Mouse (Mus musculus) testis, adult 2 months (tissue): ENCODE measurements around the gene Mdh1b. TPM values are rescaled to one million over a fixed set of nuclear protein-coding genes. Genes with fewer than 3 reads are reported as not detected.
A peak's percentile ranks its signal among the peaks of the same experiment; 100 is the strongest.

ENCODE experiments used
- H3K27ac ChIP-seq: fragments of 200-500 bp; 2 replicates; pipeline ENCODE4 v1.5.1; 2012; ENCODE audit warnings: low read depth, low read length; ENCODE audit not compliant: control insufficient read depth, insufficient read depth
- H3K27me3 ChIP-seq: fragments of 200-500 bp; 2 replicates; pipeline ENCODE4 v1.6.1; 2012; ENCODE audit warnings: mild to moderate bottlenecking, low read length, moderate library complexity; ENCODE audit not compliant: control insufficient read depth, insufficient read depth
- H3K36me3 ChIP-seq: fragments of 200-500 bp; 2 replicates; pipeline ENCODE4 v1.6.1; 2012; ENCODE audit warnings: mild to moderate bottlenecking, low read length; ENCODE audit not compliant: control insufficient read depth, insufficient read depth
- H3K4me1 ChIP-seq: fragments of 200-500 bp; 2 replicates; pipeline ENCODE4 v1.6.1; 2012; ENCODE audit warnings: low read length; ENCODE audit not compliant: control insufficient read depth, insufficient read depth
- H3K4me3 ChIP-seq: fragments of 200-500 bp; 2 replicates; pipeline ENCODE4 v1.5.1; 2012; ENCODE audit warnings: low read depth, mild to moderate bottlenecking, low read length, moderate library complexity, mixed read lengths; ENCODE audit not compliant: control insufficient read depth
- CTCF ChIP-seq: fragments of 200-500 bp; IDR thresholded peaks from 2 replicates; pipeline ENCODE4 v1.5.1; 2012; ENCODE audit warnings: low read depth, mild to moderate bottlenecking, inconsistent platforms, low read length, moderate library complexity; ENCODE audit not compliant: control insufficient read depth, insufficient read depth, insufficient replicate concordance
- POLR2A ChIP-seq: fragments of 200-500 bp; IDR thresholded peaks from 2 replicates; pipeline ENCODE4 v1.6.1; 2012; ENCODE audit warnings: low read depth, mild to moderate bottlenecking, inconsistent platforms, low read length, moderate library complexity; ENCODE audit not compliant: control insufficient read depth
- polyA plus RNA-seq: library from polyadenylated mRNA; depleted of rRNA; stranded (reverse); fragments of >200 nt; gene quantifications from 2 replicates; pipeline ENCODE4 v1.2.3, GENCODE M21; 2012

Gene Mdh1b
- polyA plus RNA-seq, 1 experiment, result 52.1 TPM

GRCm38 (mm10) chr1:63696861-63697260 lies 33.3 kb downstream of the Mdh1b start:
- TF ChIP-seq CTCF (no peak), POLR2A (no peak)
- Histone ChIP-seq H3K36me3 (no peaks in the 10 kb centered on the region), H3K4me1 (no peaks in the 10 kb centered on the region), H3K4me3 (no peak overlapping the region), H3K27me3 (no peaks in the 10 kb centered on the region), H3K27ac (no peak overlapping the region)

- no peaks in the 10 kb centered on the region for H3K27me3 ChIP-seq
- no peaks in the 10 kb centered on the region for H3K4me1 ChIP-seq
- no peak for TF ChIP-seq CTCF
- no peak for TF ChIP-seq POLR2A
- H3K27ac ChIP-seq, result no peak within 1 kb of the TSS
- H3K36me3 ChIP-seq, result no peaks in the 10 kb centered on the region
- no peak within 1 kb of the TSS for H3K4me3 ChIP-seq
These were observed 43.3 kb downstream of the Mdh1b start, which contains the start of gene Dytn for GRCm38 (mm10) chr1:63686827-63687226. Gene Dytn, minus strand, starts transcription at chr1:63686927.

- Histone ChIP-seq H3K27me3 (no peaks in the 10 kb centered on the region), H3K4me1 (no peaks in the 10 kb centered on the region), H3K27ac (no peak overlapping the region), H3K36me3 (no peaks in the 10 kb centered on the region), H3K4me3 (no peak overlapping the region)
- TF ChIP-seq CTCF, result no peak
- no peak for TF ChIP-seq POLR2A
These were observed 54.1 kb downstream of the Mdh1b start for GRCm38 (mm10) chr1:63675975-63676374.

GRCm38 (mm10) chr1:63668852-63669160 lies 61.3 kb downstream of the Mdh1b start:
- TF ChIP-seq CTCF, result no peak
- no peak for TF ChIP-seq POLR2A
- no peaks in the 10 kb centered on the region for H3K27me3 ChIP-seq
- H3K36me3 ChIP-seq, result no peaks in the 10 kb centered on the region
- no peak overlapping the region for H3K4me3 ChIP-seq
- H3K27ac ChIP-seq, result no peak overlapping the region
- peaks cover 2% of the 10 kb centered on the region; the same call in 1 of the 2 replicates for H3K4me1 ChIP-seq

GRCm38 (mm10) chr1:63667949-63668851 lies 61.9 kb downstream of the Mdh1b start:
- peaks cover 2% of the 10 kb centered on the region; the same call in 1 of the 2 replicates for H3K4me1 ChIP-seq
- no peak overlapping the region for H3K4me3 ChIP-seq
- H3K36me3 ChIP-seq, result no peaks in the 10 kb centered on the region
- TF ChIP-seq POLR2A (no peak), CTCF (no peak)
- no peak overlapping the region for H3K27ac ChIP-seq
- no peaks in the 10 kb centered on the region for H3K27me3 ChIP-seq

GRCm38 (mm10) chr1:63667201-63667948 lies 62.7 kb downstream of the Mdh1b start:
- Histone ChIP-seq H3K27me3 (no peaks in the 10 kb centered on the region), H3K4me1 (peaks cover 2% of the 10 kb centered on the region; the same call in 1 of the 2 replicates), H3K36me3 (no peaks in the 10 kb centered on the region), H3K27ac (no peak overlapping the region), H3K4me3 (peak overlapping the region; percentile 32; the same call in 1 of the 2 replicates)
- no peak for TF ChIP-seq CTCF

- Histone ChIP-seq H3K36me3 (no peaks in the 10 kb centered on the region), H3K27me3 (no peaks in the 10 kb centered on the region), H3K27ac (no peak overlapping the region), H3K4me1 (peaks cover 2% of the 10 kb centered on the region; the same call in 1 of the 2 replicates), H3K4me3 (no peak overlapping the region)
- no peak for TF ChIP-seq POLR2A
- no peak for TF ChIP-seq CTCF
These were observed 64.0 kb downstream of the Mdh1b start for GRCm38 (mm10) chr1:63666089-63666488.
